Mouse (Mus musculus) stomach, postnatal 0 days (tissue): ENCODE results near the gene Trpm7.

Experiments
- CTCF ChIP-seq: IDR thresholded peaks from 2 replicates; pipeline ENCODE4 v1.5.1; 2016; ENCODE audit warnings: antibody characterized with exemption, low read depth, mild to moderate bottlenecking, moderate library complexity
- EP300 ChIP-seq: optimal IDR thresholded peaks from 2 replicates; pipeline ENCODE3; 2016; ENCODE audit warnings: antibody characterized with exemption

- TF ChIP-seq CTCF: no peak
- TF ChIP-seq EP300: no peak
Measured at GRCm38 (mm10) chr2:126875516-126875835, 554 bp downstream of the Trpm7 start.
